Mouse (Mus musculus) regulatory T cell (primary cell): Measurements from ENCODE around the gene Slc25a21.

Experiments
- in situ Hi-C: fragments of 300-600 bp; cut with MboI, MseI; formaldehyde crosslinking; loops from one replicate; pipeline ENCODE4 v1.15.1; 2025; ENCODE audit warnings: high pct_unique_total_duplicates

Slc25a21 gene

GRCm38 (mm10) chr12:57186126-57186525 lies 11.1 kb downstream of the Slc25a21 start:
- in situ Hi-C loops, result loop anchor here (25.0 kb wide), 1 partner anchor 649 kb away; the partner anchor contains the start of gene Nkx2-1

GRCm38 (mm10) chr12:57185475-57185874 lies 11.8 kb downstream of the Slc25a21 start:
- in situ Hi-C loops, result loop anchor here (25.0 kb wide), 1 partner anchor 648 kb away; the partner anchor contains the start of gene Nkx2-1

- in situ Hi-C loops, result loop anchor here (25.0 kb wide), 1 partner anchor 647 kb away; the partner anchor contains the start of gene Nkx2-1
Measured at GRCm38 (mm10) chr12:57184401-57185147, 12.7 kb downstream of the Slc25a21 start.

- in situ Hi-C loops, result loop anchor here (25.0 kb wide), 1 partner anchor 642 kb away; the partner anchor contains the start of gene Nkx2-1
Measured at GRCm38 (mm10) chr12:57179465-57180188, 17.6 kb downstream of the Slc25a21 start.

GRCm38 (mm10) chr12:57178818-57179217 lies 18.5 kb downstream of the Slc25a21 start:
- in situ Hi-C loops, result loop anchor here (25.0 kb wide), 1 partner anchor 642 kb away; the partner anchor contains the start of gene Nkx2-1

GRCm38 (mm10) chr12:57163294-57163693 lies 34.0 kb downstream of the Slc25a21 start:
- in situ Hi-C loops, result no loop called here

- in situ Hi-C loops, result no loop called here
Measured at GRCm38 (mm10) chr12:57162840-57163239, 34.4 kb downstream of the Slc25a21 start.

- in situ Hi-C loops, result no loop called here
Measured at GRCm38 (mm10) chr12:57159904-57160303, 37.4 kb downstream of the Slc25a21 start.

GRCm38 (mm10) chr12:57158266-57158665 lies 39.0 kb downstream of the Slc25a21 start:
- in situ Hi-C loops, result no loop called here

GRCm38 (mm10) chr12:57138937-57139336 lies 58.3 kb downstream of the Slc25a21 start:
- in situ Hi-C loops, result no loop called here

- in situ Hi-C loops, result no loop called here
Measured at GRCm38 (mm10) chr12:57137809-57138208, 59.5 kb downstream of the Slc25a21 start.

- in situ Hi-C loops, result no loop called here
Measured at GRCm38 (mm10) chr12:57118602-57119001, 78.7 kb downstream of the Slc25a21 start.

GRCm38 (mm10) chr12:57115516-57115915 lies 81.8 kb downstream of the Slc25a21 start:
- in situ Hi-C loops, result no loop called here

GRCm38 (mm10) chr12:57109363-57109762 lies 87.9 kb downstream of the Slc25a21 start:
- in situ Hi-C loops, result no loop called here

GRCm38 (mm10) chr12:57102322-57102721 lies 95.0 kb downstream of the Slc25a21 start:
- in situ Hi-C loops, result no loop called here

GRCm38 (mm10) chr12:57100549-57100948 lies 96.7 kb downstream of the Slc25a21 start:
- in situ Hi-C loops, result no loop called here

GRCm38 (mm10) chr12:57099066-57099465 lies 98.2 kb downstream of the Slc25a21 start:
- in situ Hi-C loops, result no loop called here

- in situ Hi-C loops, result no loop called here
Measured at GRCm38 (mm10) chr12:57098371-57098770, 98.9 kb downstream of the Slc25a21 start.

- in situ Hi-C loops, result no loop called here
Measured at GRCm38 (mm10) chr12:57093107-57093506, 104.2 kb downstream of the Slc25a21 start.

GRCm38 (mm10) chr12:57084519-57084918 lies 112.8 kb downstream of the Slc25a21 start:
- in situ Hi-C loops, result no loop called here

- in situ Hi-C loops, result no loop called here
Measured at GRCm38 (mm10) chr12:57083533-57083932, 113.7 kb downstream of the Slc25a21 start.

- in situ Hi-C loops, result no loop called here
Measured at GRCm38 (mm10) chr12:57076606-57077005, 120.7 kb downstream of the Slc25a21 start.
